Mouse (Mus musculus): ENCODE results near the gene Luc7l3. TPM values are rescaled to one million over a fixed set of nuclear protein-coding genes. Genes with fewer than 3 reads are reported as not detected.
A peak's percentile ranks its signal among the peaks of the same experiment; 100 is the strongest.

Luc7l3 gene
- total RNA-seq, 2 experiments from 2014 or later: 47.8 to 50.4 TPM

DNA sequence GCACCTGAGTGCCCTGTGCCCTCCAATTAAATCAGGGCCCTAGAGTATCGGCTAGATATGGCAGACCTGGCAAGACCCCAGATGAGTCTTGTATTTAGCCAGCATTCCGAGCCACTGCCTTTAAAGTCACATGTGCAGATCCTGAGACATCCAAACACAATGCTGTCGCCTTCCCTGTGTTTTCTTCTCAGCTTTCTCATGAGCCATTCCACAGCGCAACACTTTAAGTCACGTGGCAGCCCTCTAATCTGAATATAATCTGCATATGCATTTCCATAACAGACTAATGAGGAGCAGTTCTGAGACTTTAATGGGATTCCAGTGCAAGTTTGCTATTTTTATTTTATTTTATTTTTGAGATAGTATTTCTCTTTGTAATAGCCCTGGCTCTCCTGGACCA lies 66.1 kb downstream of the Luc7l3 start:
- DNase-seq: no peak

DNA sequence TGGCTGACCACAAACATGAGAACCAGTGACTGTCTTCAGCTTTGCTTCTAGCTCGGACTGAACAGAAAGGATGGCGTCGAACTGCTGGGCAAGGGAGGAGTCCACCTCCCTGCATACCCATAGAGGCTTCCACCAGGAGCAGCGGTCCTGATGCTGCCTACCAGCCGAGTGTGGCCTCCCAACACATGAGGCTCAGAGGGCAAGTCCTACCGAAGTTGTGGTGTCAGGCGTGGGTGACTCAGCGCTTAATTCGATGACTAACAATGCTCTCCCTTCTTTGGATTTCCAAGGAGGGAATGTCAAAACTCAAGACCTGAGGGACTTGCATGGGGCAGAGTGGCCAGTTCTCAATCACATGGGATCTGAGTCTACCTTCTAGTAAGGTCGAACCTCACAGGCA lies 68.1 kb downstream of the Luc7l3 start:
- no peak for DNase-seq

DNA sequence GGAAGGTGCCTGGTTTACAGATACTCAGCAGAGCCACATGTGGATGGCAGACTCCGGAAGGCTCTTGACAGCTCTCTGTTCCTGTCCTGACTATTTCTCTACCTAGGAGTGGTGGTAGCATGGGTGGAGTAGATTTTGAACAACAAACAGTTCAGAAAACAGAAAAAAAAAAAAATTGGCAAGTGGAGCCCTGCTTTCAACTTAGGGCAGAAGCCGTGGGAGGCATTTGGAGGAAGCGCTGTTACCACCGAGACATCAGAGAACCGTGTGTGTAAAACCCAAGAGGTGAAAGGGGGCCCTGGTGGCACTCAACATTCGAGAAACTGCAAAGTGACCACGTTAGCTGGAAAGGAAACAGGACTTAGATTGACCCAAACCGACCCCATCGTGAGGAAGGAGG lies 68.6 kb downstream of the Luc7l3 start:
- DNase-seq: no peak

DNA sequence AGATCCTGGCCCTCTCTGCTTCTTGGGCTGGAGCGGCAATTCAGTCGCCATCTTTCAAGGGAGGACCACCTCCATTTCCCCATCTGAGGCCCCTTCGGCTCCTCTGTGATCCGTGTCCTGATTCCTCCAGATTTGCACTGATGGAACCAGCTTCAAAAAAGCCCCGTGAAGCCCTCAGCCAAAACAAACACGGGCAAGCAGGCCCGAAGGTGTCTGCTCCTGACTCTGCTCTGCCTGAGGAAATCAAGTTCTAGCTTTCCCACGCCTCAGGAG lies 75.1 kb downstream of the Luc7l3 start:
- no peak for DNase-seq

DNA sequence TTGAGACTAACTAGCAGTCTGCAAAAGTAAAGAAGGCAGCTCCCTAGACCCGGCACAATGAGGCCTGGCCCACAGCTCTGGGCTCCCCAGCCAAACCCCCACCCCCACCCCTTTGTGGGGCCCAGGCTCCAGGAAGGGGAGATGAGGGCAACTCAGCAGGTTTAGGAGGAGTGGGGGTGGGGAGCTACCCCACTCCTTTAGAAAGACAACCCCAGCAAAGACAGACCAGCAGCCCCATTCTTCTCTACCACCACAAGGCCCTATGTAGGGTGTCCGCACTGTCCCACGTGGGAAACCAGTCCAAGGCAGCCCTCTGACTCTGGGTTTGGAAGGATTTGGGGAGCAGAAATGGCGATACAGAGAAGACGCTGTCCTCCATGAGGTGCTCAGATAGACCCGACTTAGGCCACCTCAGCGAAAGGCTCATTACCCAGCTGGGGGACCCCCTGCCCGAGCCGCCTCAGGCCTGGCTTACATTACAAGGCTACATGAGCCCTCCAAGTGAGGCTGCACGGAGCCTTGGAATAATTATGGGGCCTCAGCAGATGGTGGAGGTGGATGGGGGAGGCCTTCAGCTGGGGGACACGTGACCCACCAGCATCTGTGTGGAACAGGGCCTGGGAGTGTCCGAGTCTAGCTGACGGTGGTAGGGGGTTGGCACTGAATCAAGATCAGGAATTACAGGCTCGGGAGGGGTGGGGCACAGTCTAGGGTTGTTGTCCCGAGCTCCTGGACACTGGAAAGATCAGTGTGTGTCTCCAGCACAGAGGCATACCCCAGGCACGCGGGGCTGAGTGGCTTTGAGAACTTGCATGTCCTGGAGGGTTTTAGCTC lies 75.6 kb downstream of the Luc7l3 start, which contains the start of gene Wfikkn2:
Gene Wfikkn2 (minus strand): TSS at position 51 of the 834 bp plus-strand sequence.
- DNase-seq: no peak

DNA sequence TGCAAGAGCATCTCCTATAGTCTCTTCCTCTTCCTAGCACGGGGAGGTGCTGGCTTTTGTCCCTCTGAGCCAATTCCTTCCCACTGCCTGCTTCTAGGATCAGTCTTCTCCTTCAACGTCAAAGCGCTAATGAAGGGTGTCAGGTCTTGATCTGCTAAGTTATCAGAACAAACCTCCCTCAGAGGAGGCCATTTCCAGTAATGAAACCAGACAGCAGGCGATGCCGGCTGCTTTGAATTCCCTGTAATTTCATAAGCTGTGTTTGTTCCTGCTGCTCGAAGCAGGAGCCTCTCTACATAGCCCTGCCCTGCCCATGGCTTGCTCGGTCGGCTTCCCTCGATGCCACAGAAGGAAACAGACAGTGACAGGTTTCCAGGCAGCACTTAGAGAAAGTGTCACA lies 77.4 kb downstream of the Luc7l3 start:
- no peak for DNase-seq

DNA sequence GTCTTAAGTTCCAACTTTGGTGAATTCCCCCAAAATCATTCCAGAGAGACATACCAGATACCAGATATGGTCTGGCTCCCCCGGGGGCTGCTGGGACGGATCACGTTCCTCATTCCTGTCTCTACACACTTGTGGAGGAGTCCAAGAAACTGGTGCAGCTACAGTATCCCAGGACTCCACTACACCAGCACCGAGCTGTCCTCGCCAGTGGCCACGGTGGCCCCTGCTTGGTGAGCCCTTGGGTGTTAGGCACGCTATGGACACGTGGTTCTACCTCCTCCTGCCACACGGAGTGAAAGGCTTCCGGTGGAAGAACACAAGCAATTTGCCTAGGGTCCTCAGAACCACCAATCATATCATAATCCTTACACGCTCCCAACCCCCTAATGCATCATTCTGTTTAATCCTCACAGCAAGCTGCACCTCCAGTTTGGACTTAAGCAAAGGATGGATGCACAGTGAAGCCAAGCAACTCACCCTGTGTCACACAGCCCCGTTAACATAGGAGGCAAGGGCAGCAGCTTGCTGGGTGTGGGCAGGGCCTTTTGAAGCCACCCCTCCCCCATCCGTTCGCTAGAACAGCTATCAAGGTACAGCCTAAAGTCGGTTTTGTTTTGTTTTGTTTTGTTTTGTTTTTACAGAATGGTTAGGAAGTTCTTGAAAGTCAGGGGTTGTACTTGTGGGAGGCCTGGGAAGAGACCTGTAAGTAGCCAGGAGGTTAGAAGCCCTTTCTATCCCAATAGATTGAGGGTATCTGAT lies 78.2 kb downstream of the Luc7l3 start:
- no peak for DNase-seq

DNA sequence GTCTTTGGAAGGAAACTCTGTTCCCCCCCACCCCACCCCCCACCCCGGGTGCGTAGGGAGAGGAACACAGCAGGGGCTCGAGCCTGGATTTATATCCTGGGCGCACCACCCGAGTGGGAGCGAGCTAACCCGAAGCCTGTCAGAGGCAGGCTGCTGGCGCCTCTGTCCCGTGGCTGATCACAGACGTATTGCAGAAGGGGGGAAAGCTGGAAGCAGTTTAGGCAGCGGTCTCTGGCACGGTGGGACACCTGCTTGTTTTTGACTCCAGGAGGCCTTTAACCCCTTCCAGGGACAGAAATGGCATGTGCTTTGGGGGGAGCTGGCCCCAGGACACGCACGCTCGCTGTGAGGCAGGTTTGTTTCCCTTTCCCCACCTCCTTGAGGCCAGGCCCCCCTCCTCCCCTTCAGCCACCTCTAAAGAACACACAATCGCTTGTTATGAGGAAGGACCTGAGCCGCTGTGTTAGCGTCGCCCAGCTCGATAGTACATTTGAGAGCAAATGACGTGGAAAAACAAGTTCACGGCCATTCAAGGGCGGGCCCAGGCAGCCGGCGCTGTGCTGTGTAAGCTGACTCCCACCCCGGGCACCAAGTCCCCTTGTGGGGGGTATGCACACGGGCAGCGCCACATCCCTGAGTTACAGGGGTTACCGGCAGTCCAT lies 78.9 kb downstream of the Luc7l3 start:
- peak; percentile 52 for DNase-seq

DNA sequence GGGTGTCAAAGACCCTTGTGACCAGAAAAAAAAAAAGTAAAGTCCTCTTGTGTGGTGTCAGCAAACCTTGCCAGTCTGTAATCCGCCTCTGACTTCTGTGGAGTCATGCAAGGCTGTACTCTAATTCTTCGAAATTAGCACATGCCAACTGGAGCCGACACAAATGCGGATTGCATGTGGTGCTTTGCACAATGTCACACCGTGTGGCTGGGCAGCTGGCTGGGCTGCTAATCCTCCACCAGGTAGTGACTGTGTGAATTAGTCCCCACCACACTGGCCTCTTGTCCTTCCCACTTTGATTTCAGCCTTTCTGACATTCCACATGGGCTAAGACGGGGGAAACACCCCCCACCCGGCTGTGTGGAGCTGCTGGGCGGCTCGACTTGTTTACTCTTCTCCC lies 82.1 kb downstream of the Luc7l3 start:
- DNase-seq: no peak

DNA sequence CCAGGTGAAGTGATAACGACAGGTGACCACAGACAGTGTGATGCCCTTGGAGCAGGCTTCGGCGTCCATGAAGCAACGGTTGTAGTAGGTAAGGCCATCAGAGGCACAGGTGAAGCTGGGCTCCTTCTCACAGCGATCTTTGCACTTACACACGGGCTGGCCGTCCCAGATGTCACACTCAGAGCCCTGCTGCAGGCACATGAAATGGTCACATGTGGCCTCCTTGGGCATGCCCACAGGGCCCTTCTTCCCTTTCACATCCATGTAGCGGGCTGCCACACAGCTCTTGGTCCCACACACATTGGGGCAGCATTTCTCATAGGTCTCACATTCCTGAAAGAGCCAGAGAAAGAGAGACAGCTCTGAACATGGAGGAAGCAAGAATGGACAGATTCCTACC lies 83.0 kb downstream of the Luc7l3 start:
- no peak for DNase-seq

Other genes with a start within 250 kb of the Luc7l3 start
- 10 to 100 TPM; 62.2 to 69.9 TPM for gene Tob1, start 110.5 kb downstream of the Luc7l3 start, total RNA-seq (2021)
- gene Wfikkn2, start 76.0 kb downstream of the Luc7l3 start, total RNA-seq (2021): 1 to 10 TPM; 2.0 TPM
- gene Gm21885, start 40.1 kb downstream of the Luc7l3 start, total RNA-seq (2021): not detected
- 100 to 1,000 TPM; 178 to 183 TPM for gene Ankrd40, start 6.0 kb upstream of the Luc7l3 start, total RNA-seq (2021)
- gene Abcc3, start 71.0 kb upstream of the Luc7l3 start, total RNA-seq (2021): 1 to 10 TPM; 1.6 to 1.8 TPM
- gene Cacna1g, start 152.2 kb upstream of the Luc7l3 start, total RNA-seq (2021): 10 to 100 TPM; 48.7 to 52.8 TPM
- 1 to 10 TPM in 1 of 2 experiments, under 1 TPM in 1; 0.61 to 1.5 TPM for gene Spata20, start 164.2 kb upstream of the Luc7l3 start, total RNA-seq (2021)
- 10 to 100 TPM; 31.3 to 34.3 TPM for gene Epn3, start 178.0 kb upstream of the Luc7l3 start, total RNA-seq (2021)
- 1 to 10 TPM; 5.9 to 6.3 TPM for gene Mycbpap, start 199.8 kb upstream of the Luc7l3 start, total RNA-seq (2021)
- 10 to 100 TPM; 12.3 to 13.0 TPM for gene Rsad1, start 227.3 kb upstream of the Luc7l3 start, total RNA-seq (2021)
- under 1 TPM; 0.61 to 0.62 TPM for gene Chad, start 243.1 kb upstream of the Luc7l3 start, total RNA-seq (2021)

All from heart, postnatal 4 days (tissue).